10 mouse cellular contexts compared by ENCODE assay signal in genomic region chr13:51022401-51023250, GRCm38 (mm10).
DNase-seq lines count a peak whose midpoint lies in the region; ATAC-seq and TF ChIP-seq lines count a peak whose summit lies in the region.
"Had no signal": no experiment of that assay in that cellular context is flagged by ENCODE, and none has a peak within 500 bp of the region (broad histone marks: within the 10 kb centered on the region; RNA-seq: fewer than 3 reads in every experiment).

No protein-coding gene starts in this region.

- no peak for ATAC-seq in hindbrain, embryonic 11.5 days (ENCODE audit: low FRiP score)
- ATAC-seq in hindbrain, embryonic 14.5 days (ENCODE audit: low FRiP score) = no peak
- ATAC-seq in limb, embryonic 11.5 days (ENCODE audit: insufficient number of reproducible peaks, low FRiP score, low TSS enrichment, low read depth) = 0 out of 2 replicates have a peak, but pooled peaks have one; percentile 19

- 74% methylated on average over 13 of the region's 13 CpGs for WGBS in hindbrain, embryonic 11.5 days
- WGBS in hindbrain, embryonic 14.5 days = 70% methylated on average over 13 of the region's 13 CpGs
- WGBS in limb, embryonic 11.5 days = 38% methylated on average over 13 of the region's 13 CpGs

- peaks cover 7% of the 10 kb centered on the region; the same call in 1 of the 2 replicates for H3K4me1 ChIP-seq in hindbrain, embryonic 11.5 days (replicated peaks; ENCODE audit: control insufficient read depth, insufficient read depth, low read length)
- H3K4me1 ChIP-seq in hindbrain, embryonic 14.5 days (replicated peaks; ENCODE audit: control insufficient read depth, insufficient read depth, low read length) = no peaks in the 10 kb centered on the region
- peaks cover 22% of the 10 kb centered on the region for H3K4me1 ChIP-seq in limb, embryonic 11.5 days (ENCODE audit: control insufficient read depth, insufficient read depth, low read length)
- H3K4me1 ChIP-seq: hindbrain, embryonic 15.5 days had no signal

- no peak overlapping the region for H3K9ac ChIP-seq in hindbrain, embryonic 11.5 days (ENCODE audit: low read depth, low read length)
- H3K9ac ChIP-seq in hindbrain, embryonic 14.5 days = no peak overlapping the region
- H3K9ac ChIP-seq in limb, embryonic 11.5 days (ENCODE audit: low read length) = peak overlapping the region; percentile 14; the same call in 1 of the 2 replicates
- H3K9ac ChIP-seq: hindbrain, embryonic 15.5 days had no signal

- no peaks in the 10 kb centered on the region for H3K9me3 ChIP-seq in hindbrain, embryonic 11.5 days (ENCODE audit: control insufficient read depth, low read length)
- no peaks in the 10 kb centered on the region for H3K9me3 ChIP-seq in hindbrain, embryonic 14.5 days (ENCODE audit: control insufficient read depth, low read length)
- H3K9me3 ChIP-seq in limb, embryonic 11.5 days (ENCODE audit: control insufficient read depth, low read length) = no peaks in the 10 kb centered on the region
- H3K9me3 ChIP-seq: G1E; hindbrain, embryonic 15.5 days had no signal

- TF ChIP-seq POLR2A in brain, embryonic 14.5 days (IDR thresholded peaks at IDR 0.05; ENCODE audit: borderline replicate concordance, extremely low read depth, insufficient read depth, insufficient read length, poor library complexity, severe bottlenecking) = no peak

- no peak overlapping the region for H3K4me2 ChIP-seq in hindbrain, embryonic 11.5 days (replicated peaks; ENCODE audit: low read depth, low read length)
- no peak overlapping the region for H3K4me2 ChIP-seq in hindbrain, embryonic 14.5 days (replicated peaks)
- no peak overlapping the region for H3K4me2 ChIP-seq in limb, embryonic 11.5 days (ENCODE audit: low read depth, severe bottlenecking)
- H3K4me2 ChIP-seq: hindbrain, embryonic 15.5 days had no signal

- H3K27ac ChIP-seq in hindbrain, embryonic 11.5 days (ENCODE audit: low read depth, low read length) = no peak overlapping the region
- no peak overlapping the region for H3K27ac ChIP-seq in hindbrain, embryonic 14.5 days
- peak overlapping the region; percentile 73 for H3K27ac ChIP-seq in limb, embryonic 11.5 days (replicated peaks; ENCODE audit: low read depth, low read length)
- H3K27ac ChIP-seq: hindbrain, embryonic 15.5 days had no signal

- DNase-seq in hindbrain, embryonic 11.5 days (ENCODE audit: low spot score) = peak; percentile 6
- no peak for DNase-seq in hindbrain, embryonic 14.5 days (ENCODE audit: low spot score)
- peak; percentile 73 for DNase-seq in brain, embryonic 14.5 days (ENCODE audit: low read depth)
- peak; percentile 49 to 56 for DNase-seq in heart, adult 18-20 months
- peak; percentile 56 for DNase-seq in limb, embryonic 11.5 days (ENCODE audit: low spot score)
- DNase-seq in yolk sac, embryonic 10.5 days (ENCODE audit: low spot score) = peak; percentile 25
- no peak for DNase-seq in left cerebral cortex, adult 9 months (ENCODE audit: low spot score in 2 of 2)
- no peak for DNase-seq in urinary bladder, postnatal 36 days (ENCODE audit: low spot score in 2 of 2)

- no peaks in the 10 kb centered on the region for H3K36me3 ChIP-seq in hindbrain, embryonic 11.5 days (ENCODE audit: control insufficient read depth, insufficient read depth, low read length)
- H3K36me3 ChIP-seq in hindbrain, embryonic 14.5 days (replicated peaks; ENCODE audit: control insufficient read depth, insufficient read depth) = no peaks in the 10 kb centered on the region
- no peaks in the 10 kb centered on the region for H3K36me3 ChIP-seq in limb, embryonic 11.5 days (ENCODE audit: control insufficient read depth, insufficient read depth, low read length)
- H3K36me3 ChIP-seq: G1E; hindbrain, embryonic 15.5 days had no signal

- no peaks in the 10 kb centered on the region for H3K27me3 ChIP-seq in hindbrain, embryonic 11.5 days (ENCODE audit: control insufficient read depth, insufficient read depth, low read length)
- H3K27me3 ChIP-seq in hindbrain, embryonic 14.5 days (ENCODE audit: control insufficient read depth, insufficient read depth, low read length) = no peaks in the 10 kb centered on the region
- no peaks in the 10 kb centered on the region for H3K27me3 ChIP-seq in limb, embryonic 11.5 days (ENCODE audit: control insufficient read depth, insufficient read depth, low read length)
- H3K27me3 ChIP-seq: hindbrain, embryonic 15.5 days had no signal

- no peak for TF ChIP-seq CTCF in brain, embryonic 14.5 days (IDR thresholded peaks at IDR 0.05; ENCODE audit: borderline replicate concordance, extremely low read depth, insufficient read depth, insufficient read length)

- no peak overlapping the region for H3K4me3 ChIP-seq in hindbrain, embryonic 11.5 days (ENCODE audit: low read depth, low read length)
- H3K4me3 ChIP-seq in hindbrain, embryonic 14.5 days (replicated peaks; ENCODE audit: low read length) = no peak overlapping the region
- H3K4me3 ChIP-seq in limb, embryonic 11.5 days (ENCODE audit: low read depth, low read length) = no peak overlapping the region
- H3K4me3 ChIP-seq: hindbrain, embryonic 15.5 days had no signal

Comparison
In these comparisons a context has a peak if more than half of its experiments do, and no peak if none do; other contexts are left out.
1. DNase-seq: peak in hindbrain, embryonic 11.5 days (single experiment), brain, embryonic 14.5 days (single experiment), heart, adult 18-20 months (2 of 2), limb, embryonic 11.5 days (single experiment) and yolk sac, embryonic 10.5 days (single experiment); none in hindbrain, embryonic 14.5 days (single experiment), left cerebral cortex, adult 9 months (0 of 2) and urinary bladder, postnatal 36 days (0 of 2).